Mouse (Mus musculus) hindbrain, embryonic 14.5 days (tissue): ENCODE results near the gene Ccdc169. TPM values are rescaled to one million over a fixed set of nuclear protein-coding genes. Genes with fewer than 3 reads are reported as not detected.
A peak's percentile ranks its signal among the peaks of the same experiment; 100 is the strongest.

Source experiments
- ATAC-seq: fragments of 200-750 bp; cut with Nextera tagmentation; 2 replicates; pipeline ENCODE4 v1.8.0; 2017; ENCODE audit warnings: moderate number of reproducible peaks, mild to moderate bottlenecking, moderate TSS enrichment, moderate library complexity; ENCODE audit not compliant: low FRiP score
- DNase-seq: peaks from one replicate; pipeline ENCODE4 v3.0.0-alpha.2; 2015; ENCODE audit warnings: low spot score
- H3K27ac ChIP-seq: fragments of 300-500 bp; sonication (generic); 2 replicates; pipeline ENCODE4 v1.5.1; 2014; ENCODE audit warnings: mild to moderate bottlenecking, moderate library complexity
- H3K27me3 ChIP-seq: fragments of 300-500 bp; sonication (generic); 2 replicates; pipeline ENCODE4 v1.6.1; 2014; ENCODE audit warnings: mild to moderate bottlenecking, low read length, mixed read lengths; ENCODE audit not compliant: control insufficient read depth, insufficient read depth
- H3K36me3 ChIP-seq: fragments of 300-500 bp; sonication (generic); replicated peaks from 2 replicates; pipeline ENCODE4 v1.6.1; 2014; ENCODE audit not compliant: control insufficient read depth, insufficient read depth
- H3K4me1 ChIP-seq: fragments of 300-500 bp; sonication (generic); replicated peaks from 2 replicates; pipeline ENCODE4 v1.6.1; 2014; ENCODE audit warnings: antibody characterized with exemption, low read length, mixed read lengths; ENCODE audit not compliant: control insufficient read depth, insufficient read depth
- H3K4me2 ChIP-seq: fragments of 300-500 bp; sonication (generic); replicated peaks from 2 replicates; pipeline ENCODE4 v1.6.1; 2014; ENCODE audit warnings: mild to moderate bottlenecking, moderate library complexity
- H3K4me3 ChIP-seq: fragments of 300-500 bp; sonication (generic); replicated peaks from 2 replicates; pipeline ENCODE4 v1.5.1; 2014; ENCODE audit warnings: mild to moderate bottlenecking, low read length
- H3K9ac ChIP-seq: fragments of 300-500 bp; sonication (generic); 2 replicates; pipeline ENCODE4 v1.6.1; 2014
- H3K9me3 ChIP-seq: fragments of 300-500 bp; sonication (generic); 2 replicates; pipeline ENCODE4 v1.6.1; 2016; ENCODE audit warnings: low read length; ENCODE audit not compliant: control insufficient read depth
- WGBS: fragments of 180-500 bp; shearing (Covaris S2); extraction: QIAGEN DNeasy Blood & Tissue Kit; methylation state at CpG from one replicate; pipeline ENCODE4 v1.1.7; 2014; 5-methylcytosine and 5-hydroxymethylcytosine counted together
- polyA plus RNA-seq: library from polyadenylated mRNA; unstranded; fragments of >200 nt; fragmentation: Nextera tagmentation; extraction: Ambion mirVana; gene quantifications from 2 replicates; pipeline ENCODE4 v1.2.1, GENCODE M21; 2014

Ccdc169 gene
- polyA plus RNA-seq, 1 experiment from 2014 or later = not detected

DNA sequence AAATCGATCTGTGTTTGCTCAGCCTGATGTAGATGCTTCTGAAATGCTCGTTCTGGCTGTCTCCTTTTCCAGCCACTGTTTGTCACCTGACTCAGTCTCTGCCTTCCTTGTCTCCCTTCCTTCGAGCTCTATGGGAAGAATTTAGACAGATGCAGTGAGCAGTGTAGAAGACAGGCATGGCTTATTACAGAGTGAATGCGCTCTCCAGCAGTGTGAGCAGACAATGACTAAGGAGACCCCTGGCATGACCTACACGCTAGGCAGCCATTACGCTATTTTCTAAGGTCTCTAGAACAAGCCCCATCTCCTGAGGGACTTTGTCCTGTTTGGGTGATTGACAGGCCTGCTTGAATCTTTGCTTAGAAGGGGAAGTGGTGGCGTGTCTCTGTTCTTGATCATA lies 24.0 kb downstream of the Ccdc169 start:
- no peak overlapping the region for H3K9ac ChIP-seq
- H3K36me3 ChIP-seq = no peaks in the 10 kb centered on the region
- H3K9me3 ChIP-seq = no peaks in the 10 kb centered on the region
- H3K4me2 ChIP-seq = no peak overlapping the region
- 0 out of 2 replicates have a peak, but pooled peaks have one; percentile 21 for ATAC-seq
- DNase-seq = no peak
- H3K27me3 ChIP-seq = no peaks in the 10 kb centered on the region
- H3K27ac ChIP-seq = peak overlapping the region; percentile 11; the same call in 1 of the 2 replicates
- H3K4me3 ChIP-seq = no peak overlapping the region
- WGBS = 43% methylated on average over 7 of the region's 7 CpGs
- no peaks in the 10 kb centered on the region for H3K4me1 ChIP-seq

DNA sequence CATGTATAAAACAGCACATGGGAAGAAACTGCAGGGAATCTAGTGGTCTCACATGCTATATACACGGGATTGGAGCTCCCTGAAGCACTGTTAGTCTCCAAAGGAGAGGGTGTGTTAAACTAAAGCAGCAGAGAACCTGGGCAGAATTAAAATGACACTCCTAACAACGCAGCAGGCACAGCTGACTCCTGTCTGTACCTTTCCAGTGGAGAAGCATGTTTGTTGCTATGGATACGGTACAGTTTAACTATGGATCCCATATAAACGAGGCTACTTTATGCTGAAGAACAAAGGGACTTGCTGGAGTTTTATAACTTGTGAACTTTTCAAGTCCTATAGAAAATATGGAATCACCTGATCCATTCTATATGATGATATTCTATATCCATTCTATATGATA lies 26.4 kb downstream of the Ccdc169 start:
- no peaks in the 10 kb centered on the region for H3K36me3 ChIP-seq
- ATAC-seq (no peak), DNase-seq (no peak)
- no peak overlapping the region for H3K4me2 ChIP-seq
- no peak overlapping the region for H3K4me3 ChIP-seq
- H3K4me1 ChIP-seq = no peaks in the 10 kb centered on the region
- no peak overlapping the region for H3K27ac ChIP-seq
- H3K27me3 ChIP-seq = no peaks in the 10 kb centered on the region
- H3K9ac ChIP-seq = no peak overlapping the region
- H3K9me3 ChIP-seq = no peaks in the 10 kb centered on the region
- 61% methylated on average over 4 of the region's 4 CpGs for WGBS

DNA sequence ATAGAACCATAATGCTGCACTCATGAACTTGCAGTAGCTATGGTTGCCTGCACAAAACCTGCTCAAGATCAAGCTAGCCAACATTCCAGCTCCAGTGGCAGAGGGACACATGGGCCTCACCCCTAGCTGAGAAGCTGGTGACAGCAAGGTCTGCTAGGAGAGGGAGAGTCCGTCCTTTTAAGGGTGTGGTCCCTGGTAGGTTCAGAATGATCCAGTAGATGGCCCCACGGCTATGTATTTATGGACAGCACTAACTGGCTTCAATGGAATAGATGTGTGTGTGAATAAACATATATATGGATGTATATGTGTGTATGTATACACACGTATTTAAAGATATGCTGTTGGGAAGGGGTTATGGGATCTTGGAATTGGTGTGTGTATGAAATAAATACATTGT lies 35.3 kb downstream of the Ccdc169 start:
- no peaks in the 10 kb centered on the region for H3K9me3 ChIP-seq
- H3K4me2 ChIP-seq = no peak overlapping the region
- no peak for DNase-seq
- H3K9ac ChIP-seq = no peak overlapping the region
- 76% methylated on average over 3 of the region's 3 CpGs for WGBS
- no peak overlapping the region for H3K4me3 ChIP-seq
- no peaks in the 10 kb centered on the region for H3K27me3 ChIP-seq
- no peaks in the 10 kb centered on the region for H3K4me1 ChIP-seq
- H3K36me3 ChIP-seq = no peaks in the 10 kb centered on the region
- ATAC-seq = no peak
- H3K27ac ChIP-seq = no peak overlapping the region

DNA sequence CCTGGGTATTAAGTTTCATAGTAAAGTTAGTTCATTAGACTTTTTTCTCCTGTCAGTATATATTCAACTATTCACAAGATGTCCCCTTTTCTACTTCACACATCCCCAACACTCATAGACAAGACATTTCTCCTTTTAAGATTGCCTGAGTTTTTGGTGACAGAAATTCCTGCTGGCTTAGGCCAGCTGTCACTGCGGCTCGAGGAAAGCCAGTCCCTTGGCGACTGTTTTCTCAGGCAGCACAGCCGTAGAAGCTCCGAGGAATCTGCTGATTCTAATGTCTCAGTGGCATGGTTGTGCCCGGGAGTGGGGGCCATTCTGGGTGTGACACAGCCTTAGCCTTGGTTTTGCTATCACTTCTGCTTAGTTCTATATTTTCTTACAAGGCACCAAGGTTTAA lies 40.1 kb downstream of the Ccdc169 start:
- no peaks in the 10 kb centered on the region for H3K36me3 ChIP-seq
- no peak overlapping the region for H3K4me2 ChIP-seq
- H3K27ac ChIP-seq = no peak overlapping the region
- no peaks in the 10 kb centered on the region for H3K27me3 ChIP-seq
- H3K9me3 ChIP-seq = no peaks in the 10 kb centered on the region
- H3K9ac ChIP-seq = no peak overlapping the region
- 57% methylated on average over 6 of the region's 6 CpGs for WGBS
- H3K4me3 ChIP-seq = no peak overlapping the region
- H3K4me1 ChIP-seq = no peaks in the 10 kb centered on the region
- DNase-seq (no peak), ATAC-seq (no peak)

DNA sequence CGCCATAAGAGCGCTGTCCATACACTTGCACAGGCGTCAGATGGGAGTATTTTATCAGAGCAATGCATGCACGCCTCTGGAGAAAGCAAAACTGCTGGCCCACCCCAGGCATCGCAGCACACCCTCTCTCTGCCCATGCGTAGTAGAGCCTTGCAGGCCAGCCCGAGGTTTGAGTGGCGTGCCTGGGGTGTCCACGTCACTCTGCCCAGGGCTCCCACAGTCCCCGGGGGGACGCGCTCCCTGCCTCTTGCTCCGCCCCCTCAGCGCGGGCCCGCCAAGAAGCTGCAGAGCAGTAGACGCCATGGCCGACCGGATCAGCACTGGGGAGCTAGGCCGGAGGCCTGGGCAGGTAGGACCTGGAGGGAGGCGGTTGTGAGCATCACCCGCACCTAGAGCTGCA lies 44.6 kb downstream of the Ccdc169 start, which contains the start of gene Sohlh2:
Gene Sohlh2 (plus strand): TSS at position 263 of the 400 bp plus-strand sequence.
- WGBS = 93% methylated on average over 22 of the region's 22 CpGs
- DNase-seq (no peak), ATAC-seq (0 out of 2 replicates have a peak, but pooled peaks have one; percentile 40)
- H3K27ac ChIP-seq = no peak within 1 kb of the TSS
- H3K27me3 ChIP-seq = no peaks in the 10 kb centered on the region
- no peak within 1 kb of the TSS for H3K9ac ChIP-seq
- H3K36me3 ChIP-seq = no peaks in the 10 kb centered on the region
- no peak within 1 kb of the TSS for H3K4me3 ChIP-seq
- H3K4me2 ChIP-seq = no peak within 1 kb of the TSS
- H3K9me3 ChIP-seq = no peaks in the 10 kb centered on the region
- H3K4me1 ChIP-seq = no peaks in the 10 kb centered on the region

DNA sequence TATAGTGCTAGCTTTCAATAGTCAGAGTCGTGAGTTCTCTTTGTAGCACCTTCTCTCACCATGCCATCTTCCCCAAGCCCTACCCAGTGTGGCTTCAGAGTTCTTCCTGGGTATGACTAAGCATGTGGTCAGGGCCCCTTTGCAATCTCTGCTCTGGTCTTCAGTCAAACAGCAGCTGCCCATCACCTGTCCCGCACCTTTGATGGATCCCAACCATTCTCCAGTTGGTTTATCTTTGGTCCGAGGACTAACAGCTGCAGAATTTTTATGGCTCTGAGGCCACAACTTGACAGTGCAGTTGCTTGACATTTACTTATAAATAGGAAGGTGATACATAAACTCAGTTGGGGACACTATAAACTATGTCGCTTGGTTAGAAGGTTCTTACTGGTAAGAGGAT lies 54.5 kb downstream of the Ccdc169 start:
- Histone ChIP-seq H3K9ac (no peak overlapping the region), H3K36me3 (no peaks in the 10 kb centered on the region), H3K4me2 (no peak overlapping the region), H3K27ac (no peak overlapping the region), H3K4me1 (no peaks in the 10 kb centered on the region), H3K4me3 (no peak overlapping the region), H3K9me3 (no peaks in the 10 kb centered on the region), H3K27me3 (no peaks in the 10 kb centered on the region)
- whole genome bisulfite sequencing = 93% methylated on average over 4 of the region's 4 CpGs
- no peak for DNase-seq
- ATAC-seq = no peak

DNA sequence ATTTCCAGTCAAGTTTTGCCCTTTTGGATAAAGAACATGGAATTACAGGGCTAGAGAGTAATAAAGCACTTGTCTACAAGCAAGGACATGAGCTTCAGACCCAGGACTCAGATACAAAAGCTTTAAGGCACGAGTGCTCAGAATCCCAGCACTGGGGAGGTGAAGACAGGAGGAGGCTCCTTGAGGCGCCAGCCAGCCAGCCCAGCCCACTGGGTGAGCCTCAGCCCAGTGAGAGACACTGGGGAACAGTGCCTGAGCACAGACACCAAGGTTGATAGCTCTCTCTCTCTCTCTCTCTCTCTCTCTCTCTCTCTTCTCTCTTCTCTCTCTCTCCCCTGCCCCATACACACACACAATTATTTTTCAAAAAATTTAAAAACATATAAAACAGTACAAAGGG lies 56.2 kb downstream of the Ccdc169 start:
- Histone ChIP-seq H3K36me3 (no peaks in the 10 kb centered on the region), H3K27ac (no peak overlapping the region), H3K9ac (no peak overlapping the region), H3K4me3 (no peak overlapping the region), H3K4me1 (no peaks in the 10 kb centered on the region), H3K9me3 (no peaks in the 10 kb centered on the region), H3K4me2 (no peak overlapping the region), H3K27me3 (no peaks in the 10 kb centered on the region)
- ATAC-seq = no peak
- WGBS = 58% methylated on average over 2 of the region's 2 CpGs
- DNase-seq = no peak

DNA sequence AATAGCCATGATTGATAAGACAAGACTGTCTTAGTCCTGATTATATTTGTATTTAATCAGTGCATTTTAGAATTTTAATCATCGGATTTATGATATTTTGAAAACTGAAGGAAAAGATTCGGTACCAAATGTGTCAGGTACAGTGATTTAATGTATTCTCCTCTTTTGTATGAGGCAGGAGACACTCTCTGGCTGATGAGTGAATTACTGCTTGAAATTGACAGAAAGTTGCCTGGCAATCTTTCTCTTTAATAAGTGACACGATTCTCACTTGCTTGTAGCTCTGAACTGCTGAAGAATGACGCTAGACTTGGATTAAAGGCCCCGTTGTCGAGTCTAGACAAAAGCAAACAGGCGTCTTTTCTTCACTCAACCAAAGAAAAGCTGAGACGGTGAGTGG lies 57.7 kb downstream of the Ccdc169 start:
- DNase-seq (no peak), ATAC-seq (no peak)
- Histone ChIP-seq H3K9me3 (no peaks in the 10 kb centered on the region), H3K27me3 (no peaks in the 10 kb centered on the region), H3K36me3 (no peaks in the 10 kb centered on the region), H3K27ac (no peak overlapping the region), H3K4me2 (no peak overlapping the region), H3K9ac (no peak overlapping the region), H3K4me3 (no peak overlapping the region), H3K4me1 (no peaks in the 10 kb centered on the region)
- WGBS = 61% methylated on average over 8 of the region's 8 CpGs

DNA sequence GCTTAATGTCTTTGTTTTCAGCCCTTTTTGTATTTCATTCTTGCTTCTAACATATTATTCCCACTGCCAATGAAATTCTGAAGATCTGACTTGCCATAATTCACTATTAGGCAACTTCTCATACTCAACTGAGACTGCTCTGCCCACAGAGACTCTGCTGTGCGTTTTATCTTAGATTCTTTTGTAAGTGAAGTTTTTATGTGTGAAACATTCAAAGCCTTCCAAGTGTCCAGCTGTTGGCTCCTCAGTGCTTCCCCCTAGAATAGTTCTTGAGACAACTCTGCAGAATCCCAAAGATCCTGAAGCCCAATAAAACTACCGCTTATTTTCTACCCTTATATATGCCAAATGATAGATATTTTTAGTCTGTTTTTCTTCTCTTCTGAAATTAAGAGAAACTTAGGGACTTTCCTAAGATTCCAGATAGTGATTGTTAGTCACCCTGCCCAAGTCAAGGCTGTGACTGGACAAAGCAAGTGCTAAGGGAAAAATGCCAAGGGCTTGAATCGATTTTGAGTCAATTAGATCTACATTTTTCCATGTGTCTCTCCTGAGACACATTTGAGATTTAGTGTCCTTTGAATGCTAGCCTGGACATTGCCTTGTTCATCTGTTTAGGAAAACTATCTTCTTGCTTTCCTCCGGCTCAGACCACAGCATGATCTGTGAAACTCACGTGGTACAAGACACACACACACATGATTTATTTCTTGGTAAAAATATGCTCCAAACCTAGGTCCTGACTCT lies 58.6 kb downstream of the Ccdc169 start:
- no peaks in the 10 kb centered on the region for H3K4me1 ChIP-seq
- ATAC-seq = no peak

DNA sequence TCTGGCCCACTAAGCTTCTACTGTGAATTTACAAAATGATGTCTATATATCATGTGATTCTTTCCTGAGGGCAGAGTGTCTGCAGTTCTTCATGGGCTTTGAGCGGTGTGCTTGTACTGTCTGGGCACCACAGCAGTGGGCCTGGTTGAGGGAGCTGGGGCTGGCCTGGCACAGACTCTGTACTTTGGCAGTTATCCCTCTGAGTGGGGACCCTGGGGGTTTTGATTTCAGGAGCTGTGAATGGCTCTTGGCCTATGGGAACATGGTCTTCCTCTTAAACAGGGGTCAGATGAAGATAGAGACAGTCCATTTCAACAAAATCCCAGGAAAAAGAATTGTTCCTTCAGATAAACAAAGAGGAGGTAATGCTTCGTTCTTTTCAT lies 59.2 kb downstream of the Ccdc169 start:
- DNase-seq (no peak), ATAC-seq (no peak)
- 89% methylated on average over 2 of the region's 2 CpGs for WGBS
- no peak overlapping the region for H3K27ac ChIP-seq
- no peak overlapping the region for H3K4me2 ChIP-seq
- no peaks in the 10 kb centered on the region for H3K4me1 ChIP-seq
- no peaks in the 10 kb centered on the region for H3K27me3 ChIP-seq
- no peaks in the 10 kb centered on the region for H3K9me3 ChIP-seq
- H3K9ac ChIP-seq = no peak overlapping the region
- H3K4me3 ChIP-seq = no peak overlapping the region
- H3K36me3 ChIP-seq = no peaks in the 10 kb centered on the region

More for the DNA sequence above, 58.6 kb downstream of the Ccdc169 start:
- no peak overlapping the region for H3K27ac ChIP-seq
- H3K4me3 ChIP-seq = no peak overlapping the region
- no peaks in the 10 kb centered on the region for H3K36me3 ChIP-seq
- no peak overlapping the region for H3K9ac ChIP-seq
- WGBS = 87% methylated on average over 5 of the region's 5 CpGs
- DNase-seq = no peak
- no peaks in the 10 kb centered on the region for H3K27me3 ChIP-seq
- no peak overlapping the region for H3K4me2 ChIP-seq
- H3K9me3 ChIP-seq = no peaks in the 10 kb centered on the region
